Comparison of ENCODE assay signal across 8 mouse cellular contexts in the genomic region with DNA sequence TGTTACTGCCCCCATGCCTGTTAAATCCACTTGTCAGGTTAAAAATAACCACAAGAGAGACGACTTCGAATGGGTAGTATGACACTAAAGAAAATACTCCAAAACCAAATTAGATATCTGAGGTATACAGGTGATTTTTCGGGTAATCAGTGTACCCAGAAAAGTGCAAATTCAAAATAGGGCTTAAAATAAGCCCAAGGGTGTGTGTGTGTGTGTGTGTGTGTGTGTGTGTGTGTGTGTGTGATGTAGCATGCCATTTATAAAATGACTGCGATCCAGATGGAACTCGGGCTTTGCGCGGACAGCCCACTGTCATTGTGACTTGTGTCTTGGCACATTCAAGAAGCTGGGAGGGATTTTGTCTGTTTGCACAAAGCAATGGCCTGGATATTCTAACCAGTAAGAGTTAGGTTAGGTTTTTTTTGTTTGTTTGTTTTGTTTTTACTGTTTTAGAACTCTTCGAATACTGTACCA. TPM values are rescaled to one million over a fixed set of nuclear protein-coding genes. Genes with fewer than 3 reads are reported as not detected.
DNase-seq lines count a peak whose midpoint lies in the region; ATAC-seq and TF ChIP-seq lines count a peak whose summit lies in the region.

No protein-coding gene starts in this region.

- H3K36me3 ChIP-seq in heart, embryonic 14.5 days (ENCODE audit: control insufficient read depth, insufficient read depth, low read length) = peaks cover 6% of the 10 kb centered on the region; the same call in 1 of the 2 replicates
- peaks cover 10% of the 10 kb centered on the region for H3K36me3 ChIP-seq in limb, embryonic 13.5 days
- H3K36me3 ChIP-seq in midbrain, postnatal 0 days (ENCODE audit: insufficient read depth, low read length) = no peaks in the 10 kb centered on the region

- no peak for TF ChIP-seq CTCF in midbrain, postnatal 0 days (IDR thresholded peaks at IDR 0.05)

- peak; percentile 42 to 49 for DNase-seq in right cerebral cortex, adult 2 months (ENCODE audit: low spot score in 2 of 2)
- DNase-seq in right cerebral cortex, postnatal 25 days = no peak
- DNase-seq in cerebellum, postnatal 25 days = peak; percentile 41 to 61
- peak; percentile 63 for DNase-seq in midbrain, postnatal 0 days (ENCODE audit: low spot score)
- no peak for DNase-seq in thymus, postnatal 36 days

- WGBS in heart, embryonic 14.5 days = 5% methylated on average over 8 of the region's 8 CpGs
- 21% methylated on average over 8 of the region's 8 CpGs for WGBS in limb, embryonic 13.5 days
- 9% methylated on average over 8 of the region's 8 CpGs for WGBS in midbrain, postnatal 0 days

- H3K27me3 ChIP-seq in heart, embryonic 14.5 days (ENCODE audit: control insufficient read depth, insufficient read depth, low read length) = no peaks in the 10 kb centered on the region
- no peaks in the 10 kb centered on the region for H3K27me3 ChIP-seq in limb, embryonic 13.5 days
- no peaks in the 10 kb centered on the region for H3K27me3 ChIP-seq in midbrain, postnatal 0 days (ENCODE audit: insufficient read depth, low read length)

- H3K9me3 ChIP-seq in heart, embryonic 14.5 days (ENCODE audit: control insufficient read depth, low read length) = no peaks in the 10 kb centered on the region
- H3K9me3 ChIP-seq in limb, embryonic 13.5 days = no peaks in the 10 kb centered on the region
- no peaks in the 10 kb centered on the region for H3K9me3 ChIP-seq in midbrain, postnatal 0 days (ENCODE audit: low read length)

- H3K27ac ChIP-seq in heart, embryonic 14.5 days (replicated peaks in 1 of 2; ENCODE audit: control insufficient read depth in 1 of 2, insufficient read depth in 1 of 2, low read depth in 2 of 2, low read length in 2 of 2) = peak overlapping the region; percentile 77 to 92
- H3K27ac ChIP-seq in limb, embryonic 13.5 days = peak overlapping the region; percentile 95; the same call in 1 of the 2 replicates
- peak overlapping the region; percentile 95 for H3K27ac ChIP-seq in midbrain, postnatal 0 days (ENCODE audit: low read depth, low read length)

- H3K4me1 ChIP-seq in heart, embryonic 14.5 days (ENCODE audit: control insufficient read depth in 2 of 2, insufficient read depth in 2 of 2, low read length in 2 of 2) = peaks cover 2 to 18% of the 10 kb centered on the region in 2 experiments
- H3K4me1 ChIP-seq in limb, embryonic 13.5 days = peaks cover 18% of the 10 kb centered on the region
- H3K4me1 ChIP-seq in midbrain, postnatal 0 days (ENCODE audit: insufficient read depth, low read length) = peaks cover 8% of the 10 kb centered on the region; the same call in 1 of the 2 replicates

- peak overlapping the region; percentile 82 for H3K9ac ChIP-seq in heart, embryonic 14.5 days (ENCODE audit: low read length)
- H3K9ac ChIP-seq in limb, embryonic 13.5 days = peak overlapping the region; percentile 91
- H3K9ac ChIP-seq in midbrain, postnatal 0 days (replicated peaks; ENCODE audit: low read length, poor library complexity, severe bottlenecking) = peak overlapping the region; percentile 94

- H3K4me3 ChIP-seq in heart, embryonic 14.5 days (ENCODE audit: control insufficient read depth in 1 of 2, insufficient read depth in 1 of 2, low read depth in 1 of 2, low read length in 2 of 2) = peak overlapping the region; percentile 57 to 78
- peak overlapping the region; percentile 95 for H3K4me3 ChIP-seq in limb, embryonic 13.5 days
- H3K4me3 ChIP-seq in midbrain, postnatal 0 days (ENCODE audit: low read depth, low read length) = peak overlapping the region; percentile 91

- peak overlapping the region; percentile 84 for H3K4me2 ChIP-seq in heart, embryonic 14.5 days (ENCODE audit: low read length)
- peak overlapping the region; percentile 72 for H3K4me2 ChIP-seq in limb, embryonic 13.5 days (replicated peaks)
- H3K4me2 ChIP-seq in midbrain, postnatal 0 days (ENCODE audit: low read depth, low read length, poor library complexity, severe bottlenecking) = peak overlapping the region; percentile 78

- no peak for ATAC-seq in heart, embryonic 14.5 days (ENCODE audit: insufficient number of reproducible peaks, insufficient read depth, low FRiP score, low read depth)
- no peak for ATAC-seq in limb, embryonic 13.5 days (ENCODE audit: low FRiP score, low read depth)
- ATAC-seq in midbrain, postnatal 0 days (ENCODE audit: low FRiP score) = no peak
- no peak for ATAC-seq in megakaryocyte-erythroid progenitor cell, adult 5-6 weeks (replicated peaks; ENCODE audit: low FRiP score, low TSS enrichment, poor library complexity, severe bottlenecking)

RNA-seq across cellular contexts. Expression of a gene that starts 1.1 kb away (rescaled TPM):
- 128 and 136 TPM in 2 replicates for polyA plus RNA-seq in heart, embryonic 14.5 days (2014; fragmentation: Nextera tagmentation; extraction: Ambion mirVana)
- 63.8 and 64.1 TPM in 2 replicates for polyA plus RNA-seq in limb, embryonic 13.5 days (2015; fragmentation: Nextera tagmentation; extraction: Ambion mirVana)
- 151 and 167 TPM in 2 replicates for total RNA-seq in midbrain, postnatal 0 days (2014; rRNA removed)
- 100 and 104 TPM in 2 replicates for polyA plus RNA-seq in midbrain, postnatal 0 days (2015; fragmentation: Nextera tagmentation; extraction: Ambion mirVana)
- 97.7 and 109 TPM in 2 replicates for total RNA-seq in megakaryocyte-erythroid progenitor cell, adult 5-6 weeks (2014; fragmentation: Nextera tagmentation)
- 130 and 141 TPM in 2 replicates for total RNA-seq in megakaryocyte-erythroid progenitor cell, adult 5-6 weeks (2017)

RNA-seq across cellular contexts. Expression of a gene that starts 23.4 kb away (rescaled TPM):
- polyA plus RNA-seq in heart, embryonic 14.5 days (2014; fragmentation: Nextera tagmentation; extraction: Ambion mirVana) = 17.1 and 17.7 TPM in 2 replicates
- polyA plus RNA-seq in limb, embryonic 13.5 days (2015; fragmentation: Nextera tagmentation; extraction: Ambion mirVana) = 30.8 and 32.2 TPM in 2 replicates
- total RNA-seq in midbrain, postnatal 0 days (2014; rRNA removed) = 108 and 131 TPM in 2 replicates
- polyA plus RNA-seq in midbrain, postnatal 0 days (2015; fragmentation: Nextera tagmentation; extraction: Ambion mirVana) = 74.0 and 75.5 TPM in 2 replicates
- 17.5 and 26.0 TPM in 2 replicates for total RNA-seq in megakaryocyte-erythroid progenitor cell, adult 5-6 weeks (2014; fragmentation: Nextera tagmentation)
- total RNA-seq in megakaryocyte-erythroid progenitor cell, adult 5-6 weeks (2017) = 38.7 and 39.5 TPM in 2 replicates

RNA-seq across cellular contexts. Expression of a gene that starts 23.5 kb away (rescaled TPM):
- 55.6 and 61.7 TPM in 2 replicates for polyA plus RNA-seq in heart, embryonic 14.5 days (2014; fragmentation: Nextera tagmentation; extraction: Ambion mirVana)
- polyA plus RNA-seq in limb, embryonic 13.5 days (2015; fragmentation: Nextera tagmentation; extraction: Ambion mirVana) = 65.6 and 67.2 TPM in 2 replicates
- 27.5 and 33.9 TPM in 2 replicates for total RNA-seq in midbrain, postnatal 0 days (2014; rRNA removed)
- 23.9 and 29.8 TPM in 2 replicates for polyA plus RNA-seq in midbrain, postnatal 0 days (2015; fragmentation: Nextera tagmentation; extraction: Ambion mirVana)
- total RNA-seq in megakaryocyte-erythroid progenitor cell, adult 5-6 weeks (2014; fragmentation: Nextera tagmentation) = 39.4 and 40.1 TPM in 2 replicates
- total RNA-seq in megakaryocyte-erythroid progenitor cell, adult 5-6 weeks (2017) = 19.0 and 45.1 TPM in 2 replicates

Comparison
In these comparisons a context has a peak if more than half of its experiments do, and no peak if none do; other contexts are left out.
1. DNase-seq: peak in right cerebral cortex, adult 2 months (2 of 2), cerebellum, postnatal 25 days (2 of 2) and midbrain, postnatal 0 days (single experiment); none in right cerebral cortex, postnatal 25 days (single experiment) and thymus, postnatal 36 days (0 of 2).
2. Peak in every context shown above with its lines, with median percentiles within 50 percentile points of each other: H3K27ac ChIP-seq, H3K4me2 ChIP-seq, H3K4me3 ChIP-seq and H3K9ac ChIP-seq.